Mouse (Mus musculus) midbrain, embryonic 16.5 days (tissue): Measurements from ENCODE around the gene Asb1. TPM values are rescaled to one million over a fixed set of nuclear protein-coding genes. Genes with fewer than 3 reads are reported as not detected.

ENCODE experiments used
- ATAC-seq: fragments of 200-750 bp; cut with Nextera tagmentation; 2 replicates; pipeline ENCODE4 v1.8.0; 2017; ENCODE audit warnings: moderate TSS enrichment
- H3K27ac ChIP-seq: fragments of 300-500 bp; sonication (generic); 2 replicates; pipeline ENCODE4 v1.5.1; 2014; ENCODE audit warnings: mild to moderate bottlenecking, low read length, mixed read lengths
- H3K27me3 ChIP-seq: fragments of 300-500 bp; sonication (generic); 2 replicates; pipeline ENCODE4 v1.6.1; 2014; ENCODE audit warnings: low read depth, low read length, mixed read lengths; ENCODE audit not compliant: control insufficient read depth, insufficient read depth
- H3K36me3 ChIP-seq: fragments of 300-500 bp; sonication (generic); 2 replicates; pipeline ENCODE4 v1.6.1; 2014; ENCODE audit warnings: mild to moderate bottlenecking, low read length, moderate library complexity, mixed read lengths; ENCODE audit not compliant: control insufficient read depth, insufficient read depth
- H3K4me1 ChIP-seq: fragments of 300-500 bp; sonication (generic); 2 replicates; pipeline ENCODE4 v1.6.1; 2014; ENCODE audit warnings: mild to moderate bottlenecking, low read length, mixed read lengths; ENCODE audit not compliant: control insufficient read depth, insufficient read depth
- H3K4me2 ChIP-seq: fragments of 300-500 bp; sonication (generic); 2 replicates; pipeline ENCODE4 v1.6.1; 2014; ENCODE audit warnings: mild to moderate bottlenecking, low read length, mixed read lengths
- H3K4me3 ChIP-seq: fragments of 300-500 bp; sonication (generic); 2 replicates; pipeline ENCODE4 v1.5.1; 2014; ENCODE audit warnings: low read depth, mild to moderate bottlenecking, low read length, moderate library complexity, mixed read lengths
- H3K9ac ChIP-seq: fragments of 300-500 bp; sonication (generic); 2 replicates; pipeline ENCODE4 v1.6.1; 2014; ENCODE audit warnings: low read depth, low read length, mixed read lengths
- H3K9me3 ChIP-seq: fragments of 300-500 bp; sonication (generic); replicated peaks from 2 replicates; pipeline ENCODE4 v1.6.1; 2014; ENCODE audit warnings: mild to moderate bottlenecking, low read length, mixed read lengths; ENCODE audit not compliant: control insufficient read depth, poor library complexity, severe bottlenecking
- WGBS: fragments of 180-500 bp; shearing (Covaris S2); extraction: QIAGEN DNeasy Blood & Tissue Kit; methylation state at CpG from one replicate; pipeline ENCODE4 v1.1.7; 2014; 5-methylcytosine and 5-hydroxymethylcytosine counted together
- polyA plus RNA-seq: library from polyadenylated mRNA; unstranded; fragments of >200 nt; fragmentation: Nextera tagmentation; extraction: Ambion mirVana; gene quantifications from 2 replicates; pipeline ENCODE4 v1.2.1, GENCODE M21; 2015

Gene Asb1
- polyA plus RNA-seq = 10.0 and 11.0 TPM in 2 replicates

DNA sequence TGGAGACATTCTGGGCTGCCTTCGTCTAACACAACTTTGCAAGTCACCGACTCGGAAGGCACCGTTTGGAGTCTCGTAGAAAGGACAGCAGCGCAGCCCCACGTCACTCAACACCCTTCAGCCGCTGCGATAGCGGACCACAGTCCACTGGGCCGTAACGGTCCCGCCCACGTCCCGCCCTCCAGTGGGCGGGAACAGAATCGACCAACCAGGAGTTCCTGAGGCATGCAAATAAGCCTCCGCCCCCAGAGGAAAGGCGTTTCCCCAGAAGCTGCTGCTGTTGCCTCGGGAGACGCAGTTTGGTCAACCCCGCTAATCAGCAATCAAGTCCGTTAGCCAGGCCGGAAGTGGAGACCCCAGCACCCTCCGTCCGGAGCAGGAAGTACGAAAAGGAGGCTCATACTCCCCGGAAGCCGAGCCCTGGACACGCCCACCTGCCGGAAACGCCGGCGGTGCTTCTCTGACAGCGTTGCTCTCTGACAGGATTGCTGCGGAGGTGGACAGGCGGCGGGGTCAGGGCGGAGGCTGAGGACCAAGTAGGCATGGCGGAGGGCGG, at the start of gene Asb1:
Gene Asb1 (plus strand): TSS at position 274 of the 556 bp plus-strand sequence.
- Histone ChIP-seq H3K27me3 (peaks cover 6% of the 10 kb centered on the region; the same call in 1 of the 2 replicates), H3K4me3 (peak within 1 kb of the TSS; percentile 55), H3K27ac (peak within 1 kb of the TSS; percentile 59), H3K36me3 (peaks cover 2% of the 10 kb centered on the region), H3K4me1 (peaks cover 16% of the 10 kb centered on the region), H3K9me3 (no peaks in the 10 kb centered on the region), H3K9ac (peak within 1 kb of the TSS; percentile 75), H3K4me2 (peak within 1 kb of the TSS; percentile 97)
- under 1% methylated on average over 41 of the region's 41 CpGs for WGBS
- peak; percentile 98 for ATAC-seq

GRCm38 (mm10) chr1:91492740-91493139, 47.6 kb upstream of the Asb1 start:
- H3K4me1 ChIP-seq = peaks cover 18% of the 10 kb centered on the region
- 8% methylated on average over 2 of the region's 2 CpGs for WGBS

GRCm38 (mm10) chr1:91493938-91494337, 46.4 kb upstream of the Asb1 start:
- Histone ChIP-seq H3K9ac (peak overlapping the region; percentile 91; the same call in 1 of the 2 replicates), H3K27ac (no peak overlapping the region), H3K4me2 (peak overlapping the region; percentile 94), H3K9me3 (no peaks in the 10 kb centered on the region), H3K4me1 (peaks cover 18% of the 10 kb centered on the region), H3K27me3 (no peaks in the 10 kb centered on the region), H3K4me3 (peak overlapping the region; percentile 84), H3K36me3 (no peaks in the 10 kb centered on the region)
- ATAC-seq = peak; percentile 32
- WGBS = 51% methylated on average over 3 of the region's 3 CpGs

More at GRCm38 (mm10) chr1:91492740-91493139, 47.6 kb upstream of the Asb1 start:
- Histone ChIP-seq H3K9me3 (no peaks in the 10 kb centered on the region), H3K4me3 (no peak overlapping the region), H3K9ac (no peak overlapping the region), H3K27ac (no peak overlapping the region), H3K36me3 (no peaks in the 10 kb centered on the region), H3K4me2 (no peak overlapping the region), H3K27me3 (no peaks in the 10 kb centered on the region)
- ATAC-seq = no peak

- Histone ChIP-seq H3K36me3 (peaks cover under 1% of the 10 kb centered on the region; the same call in 1 of the 2 replicates), H3K27ac (peak within 1 kb of the TSS; percentile 12; the same call in 1 of the 2 replicates), H3K4me2 (peak within 1 kb of the TSS; percentile 94), H3K4me3 (peak within 1 kb of the TSS; percentile 84), H3K9me3 (no peaks in the 10 kb centered on the region), H3K9ac (peak within 1 kb of the TSS; percentile 91), H3K4me1 (peaks cover 18% of the 10 kb centered on the region), H3K27me3 (no peaks in the 10 kb centered on the region)
- WGBS = under 1% methylated on average over 79 of the region's 79 CpGs
- ATAC-seq = peak; percentile 99
Measured at GRCm38 (mm10) chr1:91494457-91495140, 45.7 kb upstream of the Asb1 start, which contains the start of gene Traf3ip1. TSS of gene Traf3ip1 (plus strand) at chr1:91494647.

DNA sequence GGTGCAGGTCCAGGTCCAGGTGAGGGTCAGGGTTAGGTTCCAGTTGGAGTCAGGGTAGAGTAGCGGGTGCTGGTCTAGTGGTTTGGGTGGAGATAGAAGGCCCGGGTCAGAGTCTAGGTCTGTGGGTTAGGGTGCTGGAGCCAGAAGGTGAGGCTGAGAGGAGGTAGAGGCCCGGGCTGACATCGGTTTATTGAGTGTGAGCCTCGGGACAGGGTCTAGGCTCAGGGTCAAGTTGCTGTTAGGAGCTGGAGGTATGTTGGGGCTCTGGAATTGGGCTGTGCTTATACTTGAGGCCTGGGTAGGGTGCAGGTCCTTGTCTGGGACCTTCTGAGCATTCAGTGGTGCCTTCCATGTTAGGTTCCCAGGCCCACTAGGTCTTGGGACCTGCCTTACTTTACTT, 45.0 kb upstream of the Asb1 start:
- H3K36me3 ChIP-seq = peaks cover 5% of the 10 kb centered on the region
- peak overlapping the region; percentile 94 for H3K4me2 ChIP-seq
- 54% methylated on average over 5 of the region's 5 CpGs for WGBS
- peak overlapping the region; percentile 91 for H3K9ac ChIP-seq
- ATAC-seq = peak; percentile 6; the same call in 1 of the 2 replicates
- no peak overlapping the region for H3K27ac ChIP-seq
- H3K4me3 ChIP-seq = peak overlapping the region; percentile 84
- no peaks in the 10 kb centered on the region for H3K27me3 ChIP-seq
- H3K4me1 ChIP-seq = peaks cover 18% of the 10 kb centered on the region
- no peaks in the 10 kb centered on the region for H3K9me3 ChIP-seq

- no peaks in the 10 kb centered on the region for H3K27me3 ChIP-seq
- peaks cover 18% of the 10 kb centered on the region for H3K4me1 ChIP-seq
- H3K36me3 ChIP-seq = peaks cover 14% of the 10 kb centered on the region
- H3K4me2 ChIP-seq = no peak overlapping the region
- H3K9ac ChIP-seq = no peak overlapping the region
- no peak overlapping the region for H3K4me3 ChIP-seq
- 94% methylated on average over 6 of the region's 6 CpGs for WGBS
- ATAC-seq = no peak
- no peaks in the 10 kb centered on the region for H3K9me3 ChIP-seq
- no peak overlapping the region for H3K27ac ChIP-seq
Measured at GRCm38 (mm10) chr1:91498579-91498978, 41.8 kb upstream of the Asb1 start.

- no peak overlapping the region for H3K27ac ChIP-seq
Measured at GRCm38 (mm10) chr1:91504615-91505014, 35.7 kb upstream of the Asb1 start.

GRCm38 (mm10) chr1:91514916-91515315, 25.4 kb upstream of the Asb1 start:
- Histone ChIP-seq H3K4me3 (no peak overlapping the region), H3K36me3 (peaks cover 21% of the 10 kb centered on the region; the same call in 1 of the 2 replicates), H3K27ac (no peak overlapping the region), H3K4me2 (no peak overlapping the region), H3K9me3 (no peaks in the 10 kb centered on the region), H3K4me1 (no peaks in the 10 kb centered on the region), H3K27me3 (no peaks in the 10 kb centered on the region), H3K9ac (no peak overlapping the region)
- 80% methylated on average over 11 of the region's 11 CpGs for WGBS
- no peak for ATAC-seq

More at GRCm38 (mm10) chr1:91504615-91505014, 35.7 kb upstream of the Asb1 start:
- Histone ChIP-seq H3K27me3 (no peaks in the 10 kb centered on the region), H3K4me1 (no peaks in the 10 kb centered on the region), H3K36me3 (peaks cover 33% of the 10 kb centered on the region), H3K9ac (no peak overlapping the region), H3K4me3 (no peak overlapping the region), H3K4me2 (no peak overlapping the region), H3K9me3 (no peaks in the 10 kb centered on the region)
- ATAC-seq = no peak
- 81% methylated on average over 3 of the region's 3 CpGs for WGBS

GRCm38 (mm10) chr1:91515642-91516041, 24.7 kb upstream of the Asb1 start:
- WGBS = 93% methylated on average over 6 of the region's 6 CpGs
- H3K27ac ChIP-seq = no peak overlapping the region
- ATAC-seq = no peak
- peaks cover 17% of the 10 kb centered on the region for H3K36me3 ChIP-seq
- H3K9ac ChIP-seq = no peak overlapping the region
- H3K4me1 ChIP-seq = no peaks in the 10 kb centered on the region
- no peak overlapping the region for H3K4me3 ChIP-seq
- H3K4me2 ChIP-seq = no peak overlapping the region
- no peaks in the 10 kb centered on the region for H3K27me3 ChIP-seq
- H3K9me3 ChIP-seq = no peaks in the 10 kb centered on the region
